Mouse (Mus musculus): ENCODE measurements around the gene Sort1. TPM values are rescaled to one million over a fixed set of nuclear protein-coding genes. Genes with fewer than 3 reads are reported as not detected.
A peak's percentile ranks its signal among the peaks of the same experiment; 100 is the strongest.

Gene Sort1
- polyA plus RNA-seq, 1 experiment: not detected

DNA sequence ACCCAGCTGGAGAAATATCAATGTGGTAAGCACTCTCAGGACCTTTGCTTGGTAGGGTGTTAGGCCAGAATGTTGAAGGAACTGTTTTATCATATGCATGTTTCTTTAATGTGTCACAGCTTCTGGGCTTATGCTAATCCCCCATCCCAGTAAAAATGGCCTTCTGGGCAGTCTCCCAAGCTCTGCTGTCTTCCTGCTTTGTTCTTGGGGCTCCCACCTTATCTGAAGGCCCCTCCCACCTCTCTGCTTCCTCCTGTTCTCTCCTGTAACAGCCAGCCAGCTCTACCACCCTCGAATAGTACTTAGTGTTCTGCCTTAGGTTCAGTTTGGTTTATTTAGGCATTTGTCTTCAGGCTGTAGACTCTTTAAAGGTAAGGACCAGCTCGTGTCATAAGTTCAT lies 10.5 kb downstream of the Sort1 start:
- WGBS: 45% methylated on average over 2 of the region's 2 CpGs

DNA sequence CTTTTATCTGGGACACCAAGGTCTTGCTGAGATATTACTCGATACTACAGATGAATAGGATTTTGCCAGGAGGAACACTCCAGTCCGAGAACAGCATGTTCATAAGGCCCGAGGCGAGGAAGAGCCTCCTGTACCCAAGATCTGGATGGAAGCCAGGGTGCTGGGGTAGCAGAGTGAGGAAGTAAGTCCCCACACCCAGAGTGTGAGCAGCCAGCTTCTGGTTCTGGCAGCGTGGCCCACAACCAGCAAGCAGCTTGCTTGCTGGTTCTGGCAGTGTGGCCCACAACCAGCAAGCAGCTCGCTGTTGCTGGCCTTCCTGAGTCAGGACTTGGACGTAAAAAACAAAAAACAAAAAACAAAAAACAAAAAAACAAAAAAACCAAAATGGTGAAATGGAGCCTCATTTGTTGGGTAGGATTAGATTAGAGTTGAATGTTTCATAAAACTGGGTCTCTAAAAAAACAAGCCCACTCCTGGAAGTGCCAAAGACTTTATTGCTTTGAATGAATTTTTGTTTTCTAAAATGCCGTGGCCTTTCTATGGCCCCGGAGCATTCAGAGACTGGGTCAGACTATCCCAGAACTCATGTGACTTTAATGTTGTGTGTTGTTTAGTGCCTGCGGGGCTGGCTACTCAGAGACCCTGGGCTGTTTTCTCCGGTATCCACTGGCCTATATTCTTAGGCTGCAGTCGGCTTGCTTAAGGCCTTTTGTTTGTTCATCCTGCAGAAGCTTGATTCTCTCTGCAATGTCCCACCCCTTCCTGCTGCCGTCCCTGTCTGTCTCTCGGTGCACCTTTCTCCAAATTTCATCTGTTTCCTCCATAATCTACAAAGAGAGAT lies 11.7 kb downstream of the Sort1 start:
- 15% methylated on average over 14 of the region's 14 CpGs for WGBS
- H3K4me1 ChIP-seq (ENCODE audit: control insufficient read depth, insufficient read depth, low read length): peaks cover 45% of the 10 kb centered on the region

More for the DNA sequence above, 10.5 kb downstream of the Sort1 start:
- no peak for TF ChIP-seq POLR2A (IDR thresholded peaks at IDR 0.05; ENCODE audit: insufficient read depth, low read depth, low read length)
- no peak for TF ChIP-seq CTCF (IDR thresholded peaks at IDR 0.05; ENCODE audit: insufficient read depth, low read depth, low read length)
- no peak overlapping the region for H3K4me3 ChIP-seq (ENCODE audit: insufficient read depth, low read depth, low read length)
- peaks cover 42% of the 10 kb centered on the region for H3K4me1 ChIP-seq (ENCODE audit: control insufficient read depth, insufficient read depth, low read length)
- peak overlapping the region; percentile 78 for H3K27ac ChIP-seq (ENCODE audit: insufficient read depth, low read depth, low read length)

DNA sequence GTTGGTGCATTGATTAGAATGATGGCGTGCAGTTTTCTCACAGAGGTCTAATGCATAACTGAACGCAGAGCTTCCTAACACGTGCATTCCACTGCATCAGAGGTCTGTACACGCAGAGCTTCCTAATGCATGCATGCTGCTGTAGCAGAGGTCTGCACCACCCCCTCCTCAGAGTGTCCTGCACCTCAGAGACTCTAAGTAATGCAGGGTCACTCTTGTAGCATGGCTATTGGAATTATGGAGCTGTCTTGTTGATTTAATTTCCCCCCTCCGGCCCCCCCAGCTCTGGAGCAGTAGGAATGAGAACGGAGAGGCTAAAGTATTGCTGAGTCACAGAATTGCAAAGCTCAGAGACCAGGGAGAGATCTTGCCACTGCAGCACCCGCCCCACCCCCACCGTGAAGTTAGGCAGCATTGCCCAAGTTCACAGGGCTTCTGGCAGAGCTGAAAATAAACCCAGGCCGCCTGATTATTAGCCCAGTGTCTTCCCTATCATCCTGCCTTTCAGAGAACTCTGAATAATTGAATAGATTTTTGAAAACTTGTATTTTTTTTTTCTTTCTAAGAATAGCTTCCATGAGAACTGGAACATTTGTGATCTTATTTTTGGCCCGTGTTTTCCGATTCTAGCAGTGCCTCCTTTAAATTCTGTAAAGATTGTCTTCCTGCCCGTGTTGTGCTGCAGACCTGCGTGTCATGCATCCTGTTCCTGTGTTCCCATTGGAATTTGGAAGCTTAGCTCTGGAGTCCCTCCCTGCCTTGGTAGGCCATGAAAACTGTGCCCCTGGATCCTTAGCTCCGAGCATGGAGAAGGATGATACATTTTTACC lies 12.6 kb downstream of the Sort1 start:
- Histone ChIP-seq H3K27ac (ENCODE audit: insufficient read depth, low read depth, low read length) (peak overlapping the region; percentile 84), H3K4me1 (ENCODE audit: control insufficient read depth, insufficient read depth, low read length) (peaks cover 39% of the 10 kb centered on the region), H3K4me3 (ENCODE audit: insufficient read depth, low read depth, low read length) (no peak overlapping the region)
- 3% methylated on average over 14 of the region's 14 CpGs for WGBS
- no peak for TF ChIP-seq POLR2A (IDR thresholded peaks at IDR 0.05; ENCODE audit: insufficient read depth, low read depth, low read length)

More for the DNA sequence above, 11.7 kb downstream of the Sort1 start:
- no peak overlapping the region for H3K4me3 ChIP-seq (ENCODE audit: insufficient read depth, low read depth, low read length)
- H3K27ac ChIP-seq (ENCODE audit: insufficient read depth, low read depth, low read length): peak overlapping the region; percentile 78
- TF ChIP-seq CTCF (IDR thresholded peaks at IDR 0.05; ENCODE audit: insufficient read depth, low read depth, low read length): no peak
- no peak for TF ChIP-seq POLR2A (IDR thresholded peaks at IDR 0.05; ENCODE audit: insufficient read depth, low read depth, low read length)

DNA sequence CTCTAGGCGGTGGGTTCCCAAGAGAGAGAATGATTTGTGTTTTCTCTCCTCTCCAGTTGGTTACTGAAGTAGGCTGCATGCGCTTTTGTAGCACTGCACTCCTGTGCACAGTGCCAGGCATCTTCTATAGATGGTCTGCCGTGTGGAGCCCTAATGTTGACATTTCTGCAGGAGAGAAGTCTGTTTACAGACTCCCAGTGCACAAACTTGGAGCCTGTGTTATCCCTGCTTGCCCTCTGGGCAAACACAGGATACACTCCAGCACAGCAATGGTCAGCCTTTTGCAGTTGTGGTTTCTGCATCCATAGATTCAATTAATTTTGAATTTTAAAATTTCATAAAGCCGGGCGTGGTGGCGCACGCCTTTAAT lies 13.2 kb downstream of the Sort1 start:
- Histone ChIP-seq H3K4me3 (ENCODE audit: insufficient read depth, low read depth, low read length) (no peak overlapping the region), H3K4me1 (ENCODE audit: control insufficient read depth, insufficient read depth, low read length) (peaks cover 38% of the 10 kb centered on the region), H3K27ac (ENCODE audit: insufficient read depth, low read depth, low read length) (peak overlapping the region; percentile 84)
- TF ChIP-seq CTCF (IDR thresholded peaks at IDR 0.05; ENCODE audit: insufficient read depth, low read depth, low read length) (no peak), POLR2A (IDR thresholded peaks at IDR 0.05; ENCODE audit: insufficient read depth, low read depth, low read length) (no peak)
- 58% methylated on average over 7 of the region's 7 CpGs for WGBS

DNA sequence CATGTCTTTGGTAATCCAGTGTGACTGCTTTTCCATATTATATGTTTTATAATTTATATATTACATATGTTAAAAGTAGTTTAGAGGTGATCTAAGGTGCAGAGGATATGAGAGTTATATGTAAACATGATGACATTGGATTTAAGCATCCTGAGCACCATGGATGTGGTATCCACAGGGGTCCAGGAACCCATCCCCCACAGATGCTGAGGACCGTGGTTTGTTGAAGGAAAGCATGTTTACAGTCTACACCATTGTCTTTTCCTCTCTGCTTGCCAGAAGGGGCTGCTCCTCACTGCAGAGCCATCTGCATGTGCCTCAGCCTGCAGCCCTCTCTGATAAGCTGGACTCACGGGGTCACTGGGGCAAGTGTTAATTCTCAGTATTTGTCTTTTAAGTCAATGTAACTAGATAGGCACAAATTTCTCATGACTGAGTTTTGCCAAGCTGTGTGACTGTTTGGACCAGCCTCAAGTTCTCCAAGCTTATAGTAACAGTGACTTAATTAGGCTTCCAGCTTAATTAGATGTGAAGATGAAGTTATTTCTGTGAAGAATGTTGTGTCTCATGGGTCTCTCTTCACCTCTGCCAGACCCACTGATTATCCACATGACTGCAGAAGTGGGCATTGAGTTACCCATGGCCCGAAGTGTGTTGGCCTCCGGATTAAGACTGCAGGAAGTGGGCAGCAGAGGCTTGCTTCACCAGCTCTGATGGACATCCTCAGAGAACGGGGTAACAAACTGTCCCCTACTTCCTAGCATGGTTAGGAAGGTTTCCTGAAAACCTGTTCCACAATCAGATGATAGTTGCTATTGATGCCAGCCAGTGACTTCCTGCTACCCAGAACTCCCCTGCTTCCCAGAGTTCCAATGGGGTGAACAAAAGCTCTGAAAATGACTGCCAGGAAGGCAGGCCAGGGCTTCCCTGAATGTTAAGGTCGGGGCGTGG lies 14.0 kb downstream of the Sort1 start:
- peak overlapping the region; percentile 46 for H3K27ac ChIP-seq (ENCODE audit: insufficient read depth, low read depth, low read length)
- peaks cover 38% of the 10 kb centered on the region for H3K4me1 ChIP-seq (ENCODE audit: control insufficient read depth, insufficient read depth, low read length)
- WGBS: 25% methylated on average over 7 of the region's 7 CpGs
- H3K4me3 ChIP-seq (ENCODE audit: insufficient read depth, low read depth, low read length): no peak overlapping the region
- TF ChIP-seq POLR2A (IDR thresholded peaks at IDR 0.05; ENCODE audit: insufficient read depth, low read depth, low read length): no peak
- no peak for TF ChIP-seq CTCF (IDR thresholded peaks at IDR 0.05; ENCODE audit: insufficient read depth, low read depth, low read length)

DNA sequence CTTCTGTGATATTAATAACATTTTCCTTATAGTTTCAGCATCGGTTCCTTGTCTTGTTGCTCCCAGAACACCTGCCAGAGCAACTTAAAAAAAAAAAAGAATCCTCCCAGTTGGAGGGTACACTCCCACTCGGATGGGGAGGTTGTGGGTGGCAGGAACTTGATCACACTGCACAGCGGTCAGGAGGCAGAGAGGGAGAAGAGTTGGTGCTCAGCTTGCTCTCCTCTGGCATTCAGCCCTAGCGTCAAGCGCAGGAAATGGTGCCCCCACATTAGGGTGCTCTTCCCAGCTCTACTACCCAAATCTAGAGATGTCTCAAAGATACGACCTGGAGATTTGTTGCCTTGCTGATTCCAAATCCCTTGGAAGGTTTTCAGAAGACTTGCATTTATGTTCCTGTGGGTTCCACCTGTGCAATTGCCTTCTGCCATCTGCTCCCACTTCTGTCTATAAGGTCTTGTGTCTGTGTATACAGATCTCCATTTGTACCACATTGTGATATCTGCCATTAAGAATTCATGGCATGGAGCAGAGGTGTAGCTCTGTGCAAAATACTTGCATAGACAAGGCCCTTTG lies 16.7 kb downstream of the Sort1 start:
- Histone ChIP-seq H3K27ac (ENCODE audit: insufficient read depth, low read depth, low read length) (peak overlapping the region; percentile 62), H3K4me1 (ENCODE audit: control insufficient read depth, insufficient read depth, low read length) (peaks cover 40% of the 10 kb centered on the region), H3K4me3 (ENCODE audit: insufficient read depth, low read depth, low read length) (no peak overlapping the region)
- WGBS: 34% methylated on average over 6 of the region's 6 CpGs
- TF ChIP-seq POLR2A (IDR thresholded peaks at IDR 0.05; ENCODE audit: insufficient read depth, low read depth, low read length) (no peak), CTCF (IDR thresholded peaks at IDR 0.05; ENCODE audit: insufficient read depth, low read depth, low read length) (no peak)

DNA sequence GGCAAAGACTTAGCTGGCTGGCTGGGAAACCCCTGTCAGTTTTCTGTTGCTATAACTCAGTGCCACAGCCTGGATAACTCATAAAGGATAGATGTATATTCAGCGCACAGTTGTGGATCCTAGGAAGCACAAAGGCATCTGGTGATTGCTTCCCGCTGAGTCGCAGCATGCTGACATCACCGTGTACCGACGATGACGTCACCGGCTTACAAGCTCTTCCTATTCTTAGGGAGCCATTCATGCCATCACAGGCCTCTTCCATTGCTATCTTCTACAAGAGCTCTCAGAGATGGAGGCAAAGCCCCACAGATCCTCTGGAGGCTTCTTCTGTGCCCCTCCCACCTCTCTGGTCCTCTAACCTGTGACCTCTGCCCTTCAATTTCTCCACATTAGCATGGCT lies 19.8 kb downstream of the Sort1 start:
- H3K4me3 ChIP-seq (ENCODE audit: insufficient read depth, low read depth, low read length): no peak overlapping the region
- H3K27ac ChIP-seq (ENCODE audit: insufficient read depth, low read depth, low read length): no peak overlapping the region
- peaks cover 21% of the 10 kb centered on the region for H3K4me1 ChIP-seq (ENCODE audit: control insufficient read depth, insufficient read depth, low read length)
- TF ChIP-seq CTCF (IDR thresholded peaks at IDR 0.05; ENCODE audit: insufficient read depth, low read depth, low read length) (no peak), POLR2A (IDR thresholded peaks at IDR 0.05; ENCODE audit: insufficient read depth, low read depth, low read length) (no peak)
- 85% methylated on average over 8 of the region's 8 CpGs for WGBS

DNA sequence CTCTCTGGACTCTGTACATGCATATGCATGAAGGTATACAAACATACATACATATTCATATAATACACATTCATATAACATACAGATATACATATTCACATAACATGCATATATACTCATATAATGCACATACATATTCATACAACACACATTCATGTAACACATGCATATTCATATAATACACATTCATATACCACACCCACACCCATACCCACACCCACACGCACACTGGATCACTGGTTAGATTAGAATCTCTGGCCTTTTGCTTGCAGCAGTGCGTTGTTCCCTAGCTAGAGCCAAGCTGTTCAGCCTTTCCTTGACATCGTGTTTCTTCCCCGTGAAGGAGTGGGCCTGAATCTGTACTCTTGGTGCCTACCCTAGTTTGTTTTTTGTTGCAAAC lies 20.9 kb downstream of the Sort1 start:
- Histone ChIP-seq H3K4me3 (ENCODE audit: insufficient read depth, low read depth, low read length) (no peak overlapping the region), H3K4me1 (ENCODE audit: control insufficient read depth, insufficient read depth, low read length) (peaks cover 26% of the 10 kb centered on the region), H3K27ac (ENCODE audit: insufficient read depth, low read depth, low read length) (peak overlapping the region; percentile 75; the same call in 1 of the 2 replicates)
- TF ChIP-seq CTCF (IDR thresholded peaks at IDR 0.05; ENCODE audit: insufficient read depth, low read depth, low read length) (no peak), POLR2A (IDR thresholded peaks at IDR 0.05; ENCODE audit: insufficient read depth, low read depth, low read length) (no peak)
- WGBS: 45% methylated on average over 4 of the region's 4 CpGs

Data from olfactory bulb, adult 2 months (tissue).